Mouse (Mus musculus) kidney, embryonic 16.5 days (tissue): ENCODE data around the gene Atl1. TPM values are rescaled to one million over a fixed set of nuclear protein-coding genes. Genes with fewer than 3 reads are reported as not detected.

Source experiments
- ATAC-seq: fragments of 200-750 bp; cut with Nextera tagmentation; 2 replicates; pipeline ENCODE4 v1.8.0; 2017; ENCODE audit warnings: moderate TSS enrichment; ENCODE audit not compliant: low FRiP score, low TSS enrichment
- H3K27ac ChIP-seq: fragments of 300-500 bp; sonication (generic); 2 replicates; pipeline ENCODE4 v1.5.1; 2014; ENCODE audit warnings: low read length
- H3K27me3 ChIP-seq: fragments of 300-500 bp; sonication (generic); 2 replicates; pipeline ENCODE4 v1.6.1; 2014; ENCODE audit warnings: low read length, control low read depth, mixed read lengths; ENCODE audit not compliant: insufficient read depth
- H3K36me3 ChIP-seq: fragments of 300-500 bp; sonication (generic); 2 replicates; pipeline ENCODE4 v1.6.1; 2014; ENCODE audit warnings: low read length, control low read depth, mixed read lengths; ENCODE audit not compliant: insufficient read depth
- H3K4me1 ChIP-seq: fragments of 300-500 bp; sonication (generic); 2 replicates; pipeline ENCODE4 v1.6.1; 2014; ENCODE audit warnings: low read length, control low read depth, mixed read lengths; ENCODE audit not compliant: insufficient read depth
- H3K4me2 ChIP-seq: fragments of 300-500 bp; sonication (generic); replicated peaks from 2 replicates; pipeline ENCODE4 v1.6.1; 2014; ENCODE audit warnings: low read depth, low read length
- H3K4me3 ChIP-seq: fragments of 300-500 bp; sonication (generic); 2 replicates; pipeline ENCODE4 v1.5.1; 2014; ENCODE audit warnings: mild to moderate bottlenecking, low read length
- H3K9ac ChIP-seq: fragments of 300-500 bp; sonication (generic); replicated peaks from 2 replicates; pipeline ENCODE4 v1.6.1; 2014; ENCODE audit warnings: low read length
- H3K9me3 ChIP-seq: fragments of 300-500 bp; sonication (generic); 2 replicates; pipeline ENCODE4 v1.6.1; 2016; ENCODE audit warnings: low read length, control low read depth
- WGBS: fragments of 180-500 bp; shearing (Covaris S2); extraction: QIAGEN DNeasy Blood & Tissue Kit; methylation state at CpG from one replicate; pipeline ENCODE4 v1.1.7; 2014; 5-methylcytosine and 5-hydroxymethylcytosine counted together
- polyA plus RNA-seq: library from polyadenylated mRNA; unstranded; fragments of >200 nt; fragmentation: Nextera tagmentation; extraction: Ambion mirVana; gene quantifications from 2 replicates; pipeline ENCODE4 v1.2.1, GENCODE M21; 2015

Gene Atl1
- polyA plus RNA-seq, 1 experiment from 2014 or later, result 5.7 TPM

DNA sequence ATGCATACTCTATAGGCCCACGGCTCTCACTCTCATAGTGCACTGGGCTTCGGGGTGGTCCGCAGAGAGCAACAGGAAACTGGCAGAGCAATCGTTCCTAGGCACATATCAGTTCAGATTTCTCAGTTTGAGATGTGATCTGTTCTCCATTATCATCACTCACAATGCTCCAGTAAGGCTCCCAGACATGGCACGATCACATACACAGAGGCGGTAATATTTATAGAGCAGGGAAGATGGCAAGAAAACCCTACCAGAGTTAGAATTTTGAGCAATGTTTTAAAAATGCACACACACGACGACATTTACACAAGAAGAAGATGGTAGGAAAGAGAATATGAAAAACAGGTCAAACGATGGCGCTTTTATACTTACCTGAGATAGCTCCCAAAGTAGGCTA is 36.0 kb upstream of the Atl1 start:
- Histone ChIP-seq H3K36me3 (peaks cover 25% of the 10 kb centered on the region), H3K9ac (no peak overlapping the region), H3K4me2 (no peak overlapping the region), H3K4me1 (no peaks in the 10 kb centered on the region), H3K4me3 (no peak overlapping the region), H3K9me3 (no peaks in the 10 kb centered on the region), H3K27ac (no peak overlapping the region), H3K27me3 (no peaks in the 10 kb centered on the region)
- 95% methylated on average over 10 of the region's 10 CpGs for WGBS
- ATAC-seq, result no peak

DNA sequence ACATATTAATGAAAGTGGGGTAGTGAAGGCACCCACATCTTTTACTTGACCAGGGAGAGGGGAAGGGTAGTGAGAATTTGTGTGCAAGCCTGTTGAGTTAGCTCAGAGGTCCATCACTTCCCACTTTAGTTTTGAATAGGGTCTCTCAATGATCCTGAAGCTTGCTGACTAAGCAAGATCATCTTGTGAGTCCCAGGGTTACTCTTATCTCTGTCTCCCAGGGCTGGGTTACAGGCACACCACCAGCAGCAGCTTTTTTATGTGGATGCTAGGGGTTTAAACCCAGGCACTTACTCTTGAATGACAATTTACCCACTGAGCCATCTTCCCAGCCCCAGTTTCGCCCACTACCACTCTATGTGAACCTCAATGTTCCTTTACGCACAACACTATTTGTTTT is 34.8 kb upstream of the Atl1 start:
- Histone ChIP-seq H3K9me3 (no peaks in the 10 kb centered on the region), H3K4me3 (no peak overlapping the region), H3K9ac (no peak overlapping the region), H3K4me1 (no peaks in the 10 kb centered on the region), H3K27me3 (no peaks in the 10 kb centered on the region), H3K36me3 (peaks cover 16% of the 10 kb centered on the region), H3K27ac (no peak overlapping the region), H3K4me2 (no peak overlapping the region)
- no peak for ATAC-seq
- WGBS, result 95% methylated on average over 2 of the region's 2 CpGs

DNA sequence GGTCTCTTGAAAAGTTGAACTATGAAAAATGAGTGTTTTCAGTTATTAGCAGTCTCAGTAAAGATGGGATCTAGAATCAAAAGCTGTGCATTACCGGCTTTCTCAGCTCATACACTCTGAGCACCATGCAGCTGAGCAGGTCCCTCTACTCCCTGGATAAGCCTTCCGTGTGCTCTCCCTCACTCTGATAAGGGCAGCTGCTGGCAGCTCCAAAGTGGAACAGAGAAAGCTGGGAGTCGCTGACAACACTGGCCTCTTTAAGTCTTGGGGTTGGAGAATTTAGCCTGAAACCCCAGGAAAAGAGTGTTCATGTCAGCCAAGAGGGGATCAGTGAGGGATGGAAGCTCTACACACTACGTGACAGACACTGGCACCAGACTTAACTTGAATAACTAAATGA is 33.6 kb upstream of the Atl1 start:
- Histone ChIP-seq H3K4me3 (no peak overlapping the region), H3K4me2 (no peak overlapping the region), H3K4me1 (no peaks in the 10 kb centered on the region), H3K9me3 (no peaks in the 10 kb centered on the region), H3K27me3 (no peaks in the 10 kb centered on the region), H3K36me3 (peaks cover 12% of the 10 kb centered on the region), H3K9ac (no peak overlapping the region), H3K27ac (no peak overlapping the region)
- WGBS, result 92% methylated on average over 4 of the region's 4 CpGs
- no peak for ATAC-seq

DNA sequence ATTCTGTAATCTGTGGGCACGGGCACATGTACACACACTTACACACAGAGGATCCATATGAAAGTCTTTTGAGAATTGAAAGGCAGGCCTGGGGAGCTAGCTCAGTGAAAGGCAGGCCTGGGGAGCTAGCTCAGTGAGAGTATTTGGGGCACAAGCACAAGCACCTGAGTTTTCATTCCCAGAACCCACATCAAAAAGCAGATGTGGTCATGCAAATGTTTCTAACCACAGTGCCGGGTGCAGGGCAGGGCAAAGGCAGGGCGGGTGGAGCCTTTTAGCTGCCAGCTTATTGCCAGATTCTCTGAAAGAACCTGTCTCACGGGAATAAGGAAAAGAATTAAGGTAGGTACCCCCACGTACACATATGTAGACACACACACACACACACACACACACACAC is 28.9 kb upstream of the Atl1 start:
- Histone ChIP-seq H3K4me3 (no peak overlapping the region), H3K27ac (no peak overlapping the region), H3K36me3 (0 out of 2 replicates have a peak, but pooled peaks cover 12% of the 10 kb centered on the region), H3K9ac (no peak overlapping the region), H3K9me3 (no peaks in the 10 kb centered on the region), H3K27me3 (no peaks in the 10 kb centered on the region), H3K4me2 (no peak overlapping the region), H3K4me1 (no peaks in the 10 kb centered on the region)
- ATAC-seq, result no peak
- 85% methylated on average over 5 of the region's 5 CpGs for WGBS

DNA sequence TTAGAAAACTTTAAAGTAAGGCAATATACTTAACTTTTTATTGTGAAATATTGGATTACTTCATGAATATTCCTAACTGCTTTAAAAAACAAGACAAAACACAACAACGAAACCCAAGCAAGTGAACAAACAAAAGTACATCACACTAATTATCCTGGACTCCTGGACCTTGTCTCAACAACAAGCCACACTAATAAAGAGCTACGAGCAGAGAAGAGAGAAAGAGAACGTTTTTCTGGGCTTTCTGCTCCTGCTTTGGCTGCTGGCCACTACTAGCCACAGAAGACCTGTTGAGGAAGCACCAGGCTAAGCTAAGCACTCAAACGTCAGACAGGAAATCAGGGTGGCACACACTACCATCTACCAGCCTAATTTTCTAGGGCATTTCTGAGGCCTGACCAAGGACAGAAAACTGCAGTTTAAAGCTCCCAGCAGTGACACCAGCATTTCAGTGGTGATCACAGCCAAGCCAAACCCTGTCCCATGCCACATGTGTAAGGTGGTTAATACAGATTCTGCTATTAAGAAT is 28.2 kb upstream of the Atl1 start:
- H3K4me2 ChIP-seq, result no peak overlapping the region
- WGBS, result 53% methylated on average over 4 of the region's 4 CpGs
- H3K9me3 ChIP-seq, result no peaks in the 10 kb centered on the region
- H3K4me3 ChIP-seq, result no peak overlapping the region
- no peaks in the 10 kb centered on the region for H3K27me3 ChIP-seq
- H3K9ac ChIP-seq, result no peak overlapping the region
- 0 out of 2 replicates have a peak, but pooled peaks cover 12% of the 10 kb centered on the region for H3K36me3 ChIP-seq
- H3K27ac ChIP-seq, result no peak overlapping the region
- no peaks in the 10 kb centered on the region for H3K4me1 ChIP-seq
- no peak for ATAC-seq

DNA sequence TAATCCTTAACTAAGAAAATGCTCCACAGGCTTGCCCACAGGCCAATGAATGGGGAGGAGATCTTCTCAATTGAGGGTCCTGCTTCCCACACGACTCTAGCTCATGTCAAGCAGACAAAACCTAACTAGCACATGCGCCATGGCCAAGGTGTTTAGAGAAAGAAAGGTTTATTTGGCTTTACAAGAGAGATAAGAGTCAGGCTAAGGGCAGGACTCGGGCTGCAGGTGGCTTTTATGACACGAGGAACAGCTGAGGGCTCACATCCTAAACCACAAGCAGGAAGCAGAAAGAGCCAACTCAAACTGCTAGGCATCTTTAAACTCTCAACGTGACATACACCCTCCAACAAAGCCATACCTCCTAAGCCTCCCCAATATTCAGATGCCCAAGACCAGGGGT is 25.1 kb upstream of the Atl1 start:
- no peak overlapping the region for H3K27ac ChIP-seq
- no peak overlapping the region for H3K4me2 ChIP-seq
- peaks cover 24% of the 10 kb centered on the region for H3K36me3 ChIP-seq
- no peak for ATAC-seq
- no peaks in the 10 kb centered on the region for H3K4me1 ChIP-seq
- no peak overlapping the region for H3K4me3 ChIP-seq
- no peaks in the 10 kb centered on the region for H3K27me3 ChIP-seq
- no peaks in the 10 kb centered on the region for H3K9me3 ChIP-seq
- H3K9ac ChIP-seq, result no peak overlapping the region
- WGBS, result 83% methylated on average over 5 of the region's 5 CpGs

DNA sequence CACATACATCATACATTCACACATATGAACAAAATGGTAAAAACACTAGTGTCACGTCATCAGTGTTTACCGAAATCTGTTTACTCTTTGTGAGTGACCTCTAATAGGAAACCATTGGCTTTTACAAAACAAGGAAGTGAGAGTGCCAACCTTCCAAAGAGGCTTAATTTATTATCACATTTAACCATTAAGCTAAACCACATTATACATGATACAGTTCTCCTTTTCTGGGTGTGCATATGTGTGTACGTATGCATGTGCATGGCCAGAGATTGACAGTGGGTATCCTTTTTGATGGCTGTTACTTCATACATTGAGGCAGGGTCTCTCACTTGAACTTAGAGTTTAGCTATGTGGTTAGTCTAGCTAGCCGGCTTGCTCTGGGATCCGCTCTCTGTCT is 20.8 kb upstream of the Atl1 start:
- Histone ChIP-seq H3K4me1 (no peaks in the 10 kb centered on the region), H3K27me3 (no peaks in the 10 kb centered on the region), H3K4me2 (no peak overlapping the region), H3K9me3 (no peaks in the 10 kb centered on the region), H3K36me3 (peaks cover 12% of the 10 kb centered on the region), H3K9ac (no peak overlapping the region), H3K27ac (no peak overlapping the region), H3K4me3 (no peak overlapping the region)
- WGBS, result 94% methylated on average over 5 of the region's 5 CpGs
- ATAC-seq, result no peak

DNA sequence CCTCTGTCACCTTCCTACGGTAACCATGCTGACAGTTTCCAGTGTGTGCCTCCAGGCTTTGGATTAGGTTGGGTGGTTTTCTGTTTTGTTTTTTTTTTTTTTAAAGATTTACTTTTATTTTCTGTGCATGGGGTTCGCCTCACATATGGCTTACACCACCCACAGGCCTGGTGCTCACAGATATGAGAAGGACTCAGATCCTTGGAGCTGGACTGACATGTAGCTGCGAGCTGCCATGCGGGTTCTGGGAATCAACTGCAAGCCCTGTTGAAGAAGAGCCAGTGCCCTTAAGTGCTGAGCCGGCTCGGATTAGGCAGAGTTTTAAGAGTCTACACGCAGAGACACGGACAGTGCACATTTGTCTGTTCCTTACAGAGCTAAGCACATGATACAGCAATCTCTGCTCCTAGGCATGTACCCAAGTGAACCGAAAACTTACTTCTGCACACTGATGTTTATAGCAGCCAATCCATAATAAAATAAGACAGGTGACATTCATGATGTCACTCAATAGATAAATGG is 14.5 kb upstream of the Atl1 start:
- H3K9ac ChIP-seq, result no peak overlapping the region
- no peaks in the 10 kb centered on the region for H3K36me3 ChIP-seq
- 82% methylated on average over 9 of the region's 9 CpGs for WGBS
- H3K9me3 ChIP-seq, result no peaks in the 10 kb centered on the region
- H3K4me2 ChIP-seq, result no peak overlapping the region
- no peaks in the 10 kb centered on the region for H3K27me3 ChIP-seq
- H3K4me1 ChIP-seq, result peaks cover 39% of the 10 kb centered on the region
- H3K27ac ChIP-seq, result no peak overlapping the region
- ATAC-seq, result no peak
- H3K4me3 ChIP-seq, result no peak overlapping the region

DNA sequence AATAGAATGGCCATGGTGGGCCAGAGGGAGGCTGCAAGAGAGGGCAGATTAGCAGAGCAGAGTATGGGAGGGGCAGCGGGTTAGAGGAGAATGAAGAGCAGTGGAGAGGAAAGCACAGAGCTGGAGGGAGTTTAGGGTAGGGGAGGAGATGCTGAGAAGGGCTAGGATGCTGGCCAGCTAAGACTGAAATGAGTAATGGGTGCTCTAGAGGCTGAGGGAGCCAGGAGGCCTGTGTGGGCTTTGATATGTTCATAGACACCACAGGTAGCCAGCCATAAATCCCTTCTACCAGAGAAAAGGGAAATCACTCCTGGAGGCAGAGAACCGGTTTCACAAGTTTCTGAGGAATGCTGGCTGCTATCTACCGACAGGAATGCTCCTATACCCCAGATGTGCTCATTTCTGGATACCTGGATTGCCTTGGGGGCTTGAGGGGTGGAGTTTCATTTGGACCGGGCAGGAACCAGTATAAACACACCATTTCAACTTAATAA is 13.2 kb upstream of the Atl1 start:
- no peak overlapping the region for H3K9ac ChIP-seq
- no peak overlapping the region for H3K4me3 ChIP-seq
- H3K9me3 ChIP-seq, result no peaks in the 10 kb centered on the region
- H3K36me3 ChIP-seq, result no peaks in the 10 kb centered on the region
- H3K27ac ChIP-seq, result peak overlapping the region; percentile 63; the same call in 1 of the 2 replicates
- peak overlapping the region; percentile 18; the same call in 1 of the 2 replicates for H3K4me2 ChIP-seq
- 14% methylated on average over 4 of the region's 4 CpGs for WGBS
- H3K27me3 ChIP-seq, result no peaks in the 10 kb centered on the region
- ATAC-seq, result peak; percentile 75
- H3K4me1 ChIP-seq, result peaks cover 42% of the 10 kb centered on the region

DNA sequence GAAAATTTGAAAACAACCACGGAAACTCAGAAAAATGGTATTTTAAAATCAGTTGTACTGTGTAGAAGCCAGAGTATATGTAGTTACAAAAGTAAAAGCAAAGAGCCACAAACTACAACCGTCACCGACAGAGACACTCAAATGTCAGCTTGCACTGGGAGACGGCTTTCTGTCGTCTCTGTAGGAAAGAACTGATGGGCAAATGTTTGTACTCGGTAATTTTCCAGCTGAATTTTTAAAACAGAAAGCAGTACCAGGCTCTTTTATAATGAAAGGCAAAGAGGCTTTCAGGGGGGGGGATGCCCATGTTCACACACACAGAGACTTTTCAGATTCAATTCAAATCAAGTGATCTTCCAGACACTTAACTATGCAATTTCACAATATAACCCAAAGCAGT is 12.7 kb upstream of the Atl1 start:
- 33% methylated on average over 6 of the region's 6 CpGs for WGBS
- ATAC-seq, result no peak
- H3K4me2 ChIP-seq, result 0 out of 2 replicates have a peak overlapping the region, but pooled peaks have one; percentile 18

More for the DNA sequence above, 12.7 kb upstream of the Atl1 start:
- no peak overlapping the region for H3K9ac ChIP-seq
- no peaks in the 10 kb centered on the region for H3K9me3 ChIP-seq
- H3K4me1 ChIP-seq, result peaks cover 46% of the 10 kb centered on the region
- H3K27ac ChIP-seq, result peak overlapping the region; percentile 49
- no peak overlapping the region for H3K4me3 ChIP-seq
- H3K27me3 ChIP-seq, result no peaks in the 10 kb centered on the region
- no peaks in the 10 kb centered on the region for H3K36me3 ChIP-seq
